Mouse (Mus musculus) cortical plate, adult 2 months (tissue): ENCODE measurements at regions not wholly inside any gene's neighbourhood (a gene's known extent, or its start where the extent isn't known, plus 50 kb on each side); places are given as distances from the start of the nearest gene placed in this dataset.

Experiments used
- CTCF ChIP-seq: fragments of 200-500 bp; IDR thresholded peaks from 2 replicates; pipeline ENCODE4 v1.5.1; 2011; ENCODE audit warnings: mild to moderate bottlenecking, control low read depth, low read length; ENCODE audit not compliant: insufficient read depth; ENCODE audit errors: extremely low read depth
- POLR2A ChIP-seq: fragments of 200-500 bp; IDR thresholded peaks from 2 replicates; pipeline ENCODE4 v1.6.1; 2011; ENCODE audit warnings: mild to moderate bottlenecking, low read length, control low read depth; ENCODE audit not compliant: insufficient read depth; ENCODE audit errors: extremely low read depth

DNA sequence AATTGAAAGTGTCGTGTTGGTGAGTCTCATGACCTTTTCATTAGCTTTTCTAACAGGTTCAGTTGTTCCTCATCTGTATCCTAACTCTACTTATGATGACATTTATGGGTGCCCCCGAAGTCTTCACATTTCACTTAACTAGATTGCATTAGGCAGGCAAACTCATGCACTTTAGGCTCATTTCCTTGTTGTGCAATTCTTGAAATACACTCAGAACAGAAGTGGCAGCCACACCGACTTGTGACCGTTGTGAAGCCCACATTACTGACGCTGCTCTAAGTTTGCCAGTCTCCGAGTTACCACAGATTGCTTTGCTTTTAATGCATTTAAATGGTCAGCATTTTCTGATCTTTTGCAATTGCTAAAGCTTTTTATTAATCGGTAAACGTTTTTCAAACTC lies 414.8 kb downstream of the Trim52 start:
- TF ChIP-seq POLR2A (no peak), CTCF (no peak)
